Mouse (Mus musculus): Measurements from ENCODE around the gene Gm3448. TPM values are rescaled to one million over a fixed set of nuclear protein-coding genes. Genes with fewer than 3 reads are reported as not detected.

Gm3448 gene
- polyA plus RNA-seq (2017; shearing (Covaris generic)), result 1 to 10 TPM; 1.3 to 2.6 TPM

GRCm38 (mm10) chr17:15041175-15041729, at the start of gene Gm3448, which contains the start of the genes Ermard and Tcte3:
Gene Gm3448, minus strand, starts transcription at chr17:15041537.
Gene Ermard, plus strand, starts transcription at chr17:15041208.
Gene Tcte3, minus strand, starts transcription at chr17:15041488.

DNA sequence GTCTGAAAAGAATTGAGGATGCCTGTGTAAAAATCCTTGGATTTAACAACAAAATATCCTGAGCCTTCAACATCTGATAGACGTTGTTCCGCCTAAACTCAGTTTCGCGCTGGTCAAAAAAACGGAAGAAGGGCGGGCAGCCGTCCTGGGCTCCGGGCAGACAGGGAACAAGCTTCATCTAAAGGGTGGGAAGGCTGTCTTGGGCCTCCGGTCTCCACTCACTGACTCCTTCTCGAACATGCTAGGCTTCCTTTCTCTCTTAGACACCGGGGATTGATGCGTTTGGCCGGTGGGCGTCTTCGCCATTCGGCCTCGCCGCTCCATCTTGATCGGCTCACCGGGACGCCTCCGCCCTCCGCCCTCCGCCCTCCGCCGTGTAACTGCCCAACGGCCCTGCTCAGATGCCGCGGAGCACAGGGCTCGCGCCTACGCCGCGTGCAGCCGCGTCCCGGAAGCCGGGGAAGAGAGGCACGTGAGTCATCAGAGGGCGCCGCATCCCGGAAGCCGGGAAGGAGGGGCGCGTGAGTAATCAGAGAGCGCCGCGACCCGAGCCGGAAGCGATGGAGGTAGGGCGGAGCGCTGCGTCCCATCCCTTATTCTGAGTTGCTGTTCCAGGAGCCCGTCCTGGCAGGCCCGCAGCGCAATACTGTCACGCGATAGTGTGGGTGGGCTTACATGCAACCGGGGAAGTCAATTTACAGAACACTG, 31.5 kb downstream of the Gm3448 start, which contains the start of gene Gm3435:
Gene Gm3435 (plus strand): TSS at position 471 of the 708 bp plus-strand sequence.

DNA sequence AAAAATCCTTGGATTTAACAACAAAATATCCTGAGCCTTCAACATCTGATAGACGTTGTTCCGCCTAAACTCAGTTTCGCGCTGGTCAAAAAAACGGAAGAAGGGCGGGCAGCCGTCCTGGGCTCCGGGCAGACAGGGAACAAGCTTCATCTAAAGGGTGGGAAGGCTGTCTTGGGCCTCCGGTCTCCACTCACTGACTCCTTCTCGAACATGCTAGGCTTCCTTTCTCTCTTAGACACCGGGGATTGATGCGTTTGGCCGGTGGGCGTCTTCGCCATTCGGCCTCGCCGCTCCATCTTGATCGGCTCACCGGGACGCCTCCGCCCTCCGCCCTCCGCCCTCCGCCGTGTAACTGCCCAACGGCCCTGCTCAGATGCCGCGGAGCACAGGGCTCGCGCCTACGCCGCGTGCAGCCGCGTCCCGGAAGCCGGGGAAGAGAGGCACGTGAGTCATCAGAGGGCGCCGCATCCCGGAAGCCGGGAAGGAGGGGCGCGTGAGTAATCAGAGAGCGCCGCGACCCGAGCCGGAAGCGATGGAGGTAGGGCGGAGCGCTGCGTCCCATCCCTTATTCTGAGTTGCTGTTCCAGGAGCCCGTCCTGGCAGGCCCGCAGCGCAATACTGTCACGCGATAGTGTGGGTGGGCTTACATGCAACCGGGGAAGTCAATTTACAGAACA, 62.8 kb downstream of the Gm3448 start, which contains the start of the genes 9030025P20Rik and Gm3417:
Gene 9030025P20Rik (plus strand): TSS at position 107 of the 677 bp plus-strand sequence.
Gene Gm3417 (minus strand): TSS at position 429 of the 677 bp plus-strand sequence.

GRCm38 (mm10) chr17:14960951-14961556, 80.3 kb downstream of the Gm3448 start, which contains the start of gene Phf10:
Gene Phf10, minus strand, starts transcription at chr17:14961273.

Other genes starting within 250 kb of the Gm3448 start
- 1 to 10 TPM in 1 of 2 experiments, not detected in 1; 1.0 TPM for gene Wdr27, start 98.4 kb downstream of the Gm3448 start, polyA plus RNA-seq (2017; shearing (Covaris generic))
- 10 to 100 TPM; 30.3 to 30.6 TPM for gene 1600012H06Rik, start 98.4 kb downstream of the Gm3448 start, polyA plus RNA-seq (2017; shearing (Covaris generic))
- gene Phf10, start 80.3 kb downstream of the Gm3448 start, polyA plus RNA-seq (2017; shearing (Covaris generic)), result 10 to 100 TPM; 45.2 to 57.9 TPM
- gene 9030025P20Rik, start 63.1 kb downstream of the Gm3448 start, polyA plus RNA-seq (2017; shearing (Covaris generic)), result 10 to 100 TPM; 15.6 to 22.7 TPM
- 1 to 10 TPM in 1 of 2 experiments, under 1 TPM in 1; 0.81 to 1.4 TPM for gene Gm3417, start 62.7 kb downstream of the Gm3448 start, polyA plus RNA-seq (2017; shearing (Covaris generic))
- gene Gm3435, start 31.4 kb downstream of the Gm3448 start, polyA plus RNA-seq (2017; shearing (Covaris generic)), result 1 to 10 TPM; 4.1 to 8.4 TPM
- gene Ermard, start 329 bp downstream of the Gm3448 start, polyA plus RNA-seq (2017; shearing (Covaris generic)), result 100 to 1,000 TPM; 104 to 108 TPM
- gene Tcte3, start within 50 bp of the Gm3448 start, polyA plus RNA-seq (2017; shearing (Covaris generic)), result 1 to 10 TPM in 1 of 2 experiments, not detected in 1; 2.6 TPM

Measured in activated CD4-positive, CD25-positive, alpha-beta regulatory T cell (primary cell).